Mouse (Mus musculus) hindbrain, embryonic 13.5 days (tissue): ENCODE data around the gene C530008M17Rik. TPM values are rescaled to one million over a fixed set of nuclear protein-coding genes. Genes with fewer than 3 reads are reported as not detected.

Experiments used
- ATAC-seq: fragments of 200-750 bp; cut with Nextera tagmentation; 2 replicates; pipeline ENCODE4 v1.8.0; 2017; ENCODE audit warnings: moderate TSS enrichment; ENCODE audit not compliant: low FRiP score
- H3K27ac ChIP-seq: fragments of 300-500 bp; sonication (generic); 2 replicates; pipeline ENCODE4 v1.5.1; 2015; ENCODE audit warnings: inconsistent platforms, mild to moderate bottlenecking, moderate library complexity
- H3K27me3 ChIP-seq: fragments of 300-500 bp; sonication (generic); 2 replicates; pipeline ENCODE4 v1.6.1; 2015; ENCODE audit warnings: mild to moderate bottlenecking, inconsistent platforms
- H3K36me3 ChIP-seq: fragments of 300-500 bp; sonication (generic); 2 replicates; pipeline ENCODE4 v1.6.1; 2015; ENCODE audit warnings: mild to moderate bottlenecking, inconsistent platforms
- H3K4me1 ChIP-seq: fragments of 300-500 bp; sonication (generic); replicated peaks from 2 replicates; pipeline ENCODE4 v1.6.1; 2015; ENCODE audit warnings: inconsistent platforms
- H3K4me2 ChIP-seq: fragments of 300-500 bp; sonication (generic); 2 replicates; pipeline ENCODE4 v1.6.1; 2015; ENCODE audit warnings: inconsistent platforms, mild to moderate bottlenecking, moderate library complexity
- H3K4me3 ChIP-seq: fragments of 300-500 bp; sonication (generic); 2 replicates; pipeline ENCODE4 v1.5.1; 2015; ENCODE audit warnings: mild to moderate bottlenecking, inconsistent platforms
- H3K9ac ChIP-seq: fragments of 300-500 bp; sonication (generic); 2 replicates; pipeline ENCODE4 v1.6.1; 2015; ENCODE audit warnings: mild to moderate bottlenecking, inconsistent platforms
- H3K9me3 ChIP-seq: fragments of 300-500 bp; sonication (generic); 2 replicates; pipeline ENCODE4 v1.6.1; 2016; ENCODE audit warnings: inconsistent platforms
- WGBS: fragments of 180-500 bp; shearing (Covaris S2); methylation state at CpG from one replicate; pipeline ENCODE4 v1.1.7; 2015; 5-methylcytosine and 5-hydroxymethylcytosine counted together
- polyA plus RNA-seq: library from polyadenylated mRNA; unstranded; fragments of >200 nt; fragmentation: Nextera tagmentation; extraction: Ambion mirVana; gene quantifications from 2 replicates; pipeline ENCODE4 v1.2.1, GENCODE M21; 2015

Gene C530008M17Rik
- polyA plus RNA-seq, 1 experiment from 2014 or later = 77.6 TPM

GRCm38 (mm10) chr5:76713743-76714142, 57.4 kb downstream of the C530008M17Rik start:
- WGBS = 85% methylated on average over 7 of the region's 7 CpGs
- Histone ChIP-seq H3K36me3 (no peaks in the 10 kb centered on the region), H3K4me1 (peaks cover 21% of the 10 kb centered on the region), H3K4me3 (no peak overlapping the region), H3K27ac (no peak overlapping the region), H3K4me2 (no peak overlapping the region), H3K9me3 (no peaks in the 10 kb centered on the region), H3K27me3 (no peaks in the 10 kb centered on the region), H3K9ac (no peak overlapping the region)
- no peak for ATAC-seq

GRCm38 (mm10) chr5:76719954-76720353, 63.6 kb downstream of the C530008M17Rik start:
- no peak overlapping the region for H3K9ac ChIP-seq
- H3K36me3 ChIP-seq = peaks cover 27% of the 10 kb centered on the region
- WGBS = 68% methylated on average over 3 of the region's 3 CpGs
- H3K4me2 ChIP-seq = no peak overlapping the region
- peak overlapping the region; percentile 72; the same call in 1 of the 2 replicates for H3K27ac ChIP-seq
- H3K9me3 ChIP-seq = no peaks in the 10 kb centered on the region
- H3K4me1 ChIP-seq = peaks cover 15% of the 10 kb centered on the region
- 0 out of 2 replicates have a peak, but pooled peaks have one; percentile 57 for ATAC-seq
- no peaks in the 10 kb centered on the region for H3K27me3 ChIP-seq
- H3K4me3 ChIP-seq = no peak overlapping the region

GRCm38 (mm10) chr5:76724878-76725277, 68.6 kb downstream of the C530008M17Rik start:
- Histone ChIP-seq H3K4me2 (no peak overlapping the region), H3K9ac (no peak overlapping the region), H3K27me3 (no peaks in the 10 kb centered on the region), H3K4me3 (no peak overlapping the region), H3K4me1 (peaks cover 7% of the 10 kb centered on the region; the same call in 1 of the 2 replicates), H3K27ac (no peak overlapping the region), H3K9me3 (no peaks in the 10 kb centered on the region), H3K36me3 (peaks cover 31% of the 10 kb centered on the region)
- 97% methylated on average over 2 of the region's 2 CpGs for WGBS
- ATAC-seq = no peak

GRCm38 (mm10) chr5:76726518-76727103, 70.3 kb downstream of the C530008M17Rik start:
- no peak for ATAC-seq
- Histone ChIP-seq H3K4me1 (peaks cover 7% of the 10 kb centered on the region; the same call in 1 of the 2 replicates), H3K4me2 (no peak overlapping the region), H3K9me3 (no peaks in the 10 kb centered on the region), H3K36me3 (peaks cover 25% of the 10 kb centered on the region), H3K27ac (0 out of 2 replicates have a peak overlapping the region, but pooled peaks have one; percentile 8), H3K27me3 (no peaks in the 10 kb centered on the region), H3K9ac (no peak overlapping the region), H3K4me3 (no peak overlapping the region)
- 78% methylated on average over 8 of the region's 8 CpGs for WGBS

- ATAC-seq = no peak
- Histone ChIP-seq H3K4me2 (no peak overlapping the region), H3K4me3 (no peak overlapping the region), H3K27ac (peak overlapping the region; percentile 64), H3K4me1 (peaks cover 18% of the 10 kb centered on the region), H3K36me3 (peaks cover 9% of the 10 kb centered on the region), H3K9me3 (no peaks in the 10 kb centered on the region), H3K9ac (no peak overlapping the region), H3K27me3 (no peaks in the 10 kb centered on the region)
- 76% methylated on average over 6 of the region's 6 CpGs for WGBS
Observed at GRCm38 (mm10) chr5:76733055-76733641, 76.8 kb downstream of the C530008M17Rik start.

- Histone ChIP-seq H3K4me2 (no peak overlapping the region), H3K9ac (no peak overlapping the region), H3K9me3 (no peaks in the 10 kb centered on the region), H3K4me3 (no peak overlapping the region), H3K27ac (no peak overlapping the region), H3K27me3 (no peaks in the 10 kb centered on the region), H3K4me1 (peaks cover 21% of the 10 kb centered on the region; the same call in 1 of the 2 replicates), H3K36me3 (peaks cover 25% of the 10 kb centered on the region)
- 95% methylated on average over 6 of the region's 6 CpGs for WGBS
- no peak for ATAC-seq
Observed at GRCm38 (mm10) chr5:76741463-76741862, 85.2 kb downstream of the C530008M17Rik start.

GRCm38 (mm10) chr5:76742076-76742475, 85.8 kb downstream of the C530008M17Rik start:
- Histone ChIP-seq H3K36me3 (peaks cover 25% of the 10 kb centered on the region), H3K27ac (no peak overlapping the region), H3K9me3 (no peaks in the 10 kb centered on the region), H3K27me3 (no peaks in the 10 kb centered on the region), H3K4me3 (no peak overlapping the region), H3K4me1 (peaks cover 22% of the 10 kb centered on the region; the same call in 1 of the 2 replicates), H3K9ac (no peak overlapping the region), H3K4me2 (no peak overlapping the region)
- no peak for ATAC-seq
- 98% methylated on average over 6 of the region's 6 CpGs for WGBS

- Histone ChIP-seq H3K4me2 (no peak overlapping the region), H3K27ac (no peak overlapping the region), H3K9ac (no peak overlapping the region), H3K4me3 (no peak overlapping the region), H3K9me3 (no peaks in the 10 kb centered on the region), H3K4me1 (peaks cover 18% of the 10 kb centered on the region; the same call in 1 of the 2 replicates), H3K36me3 (peaks cover 19% of the 10 kb centered on the region), H3K27me3 (no peaks in the 10 kb centered on the region)
- ATAC-seq = no peak
- 90% methylated on average over 9 of the region's 9 CpGs for WGBS
Observed at GRCm38 (mm10) chr5:76744737-76745209, 88.5 kb downstream of the C530008M17Rik start.

GRCm38 (mm10) chr5:76747851-76748250, 91.5 kb downstream of the C530008M17Rik start:
- Histone ChIP-seq H3K4me3 (no peak overlapping the region), H3K4me1 (peaks cover 36% of the 10 kb centered on the region), H3K36me3 (peaks cover under 1% of the 10 kb centered on the region), H3K9me3 (no peaks in the 10 kb centered on the region), H3K27me3 (no peaks in the 10 kb centered on the region), H3K9ac (no peak overlapping the region), H3K27ac (no peak overlapping the region), H3K4me2 (no peak overlapping the region)
- 54% methylated on average over 7 of the region's 7 CpGs for WGBS
- ATAC-seq = peak; percentile 68

- ATAC-seq = no peak
- Histone ChIP-seq H3K9me3 (no peaks in the 10 kb centered on the region), H3K4me2 (no peak overlapping the region), H3K4me1 (peaks cover 25% of the 10 kb centered on the region), H3K4me3 (no peak overlapping the region), H3K36me3 (no peaks in the 10 kb centered on the region), H3K9ac (no peak overlapping the region), H3K27me3 (no peaks in the 10 kb centered on the region), H3K27ac (peak overlapping the region; percentile 10; the same call in 1 of the 2 replicates)
- 43% methylated on average over 5 of the region's 5 CpGs for WGBS
Observed at GRCm38 (mm10) chr5:76752351-76752750, 96.0 kb downstream of the C530008M17Rik start.

GRCm38 (mm10) chr5:76760349-76760748, 104.0 kb downstream of the C530008M17Rik start:
- Histone ChIP-seq H3K36me3 (0 out of 2 replicates have a peak, but pooled peaks cover 4% of the 10 kb centered on the region), H3K4me3 (no peak overlapping the region), H3K4me2 (no peak overlapping the region), H3K9me3 (no peaks in the 10 kb centered on the region), H3K4me1 (peaks cover 59% of the 10 kb centered on the region), H3K27ac (peak overlapping the region; percentile 50), H3K27me3 (no peaks in the 10 kb centered on the region), H3K9ac (no peak overlapping the region)
- WGBS = 78% methylated on average over 3 of the region's 3 CpGs
- no peak for ATAC-seq

GRCm38 (mm10) chr5:76762030-76762698, 105.9 kb downstream of the C530008M17Rik start:
- WGBS = 30% methylated on average over 14 of the region's 14 CpGs

More at GRCm38 (mm10) chr5:76762030-76762698, 105.9 kb downstream of the C530008M17Rik start:
- Histone ChIP-seq H3K4me3 (no peak overlapping the region), H3K36me3 (peaks cover 13% of the 10 kb centered on the region), H3K27me3 (no peaks in the 10 kb centered on the region), H3K4me1 (peaks cover 59% of the 10 kb centered on the region), H3K9me3 (peaks cover 7% of the 10 kb centered on the region; the same call in 1 of the 2 replicates), H3K27ac (peak overlapping the region; percentile 85), H3K4me2 (peak overlapping the region; percentile 21; the same call in 1 of the 2 replicates), H3K9ac (peak overlapping the region; percentile 57)
- peak; percentile 46; the same call in 1 of the 2 replicates for ATAC-seq
